Mouse (Mus musculus): ENCODE data around the gene Bcl3. TPM values are rescaled to one million over a fixed set of nuclear protein-coding genes. Genes with fewer than 3 reads are reported as not detected.
"Not testable (repeated sequence)": the region's sequence is repeated elsewhere in the genome, so short reads cannot be mapped to it uniquely, and the experiment has no call there.

Gene Bcl3
- polyA plus RNA-seq, 1 experiment from 2014 or later: 0.60 TPM

GRCm38 (mm10) chr7:19792701-19793630 lies 29.6 kb downstream of the Bcl3 start:
- no peak for ATAC-seq (ENCODE audit: low FRiP score)
- H3K9me3 ChIP-seq: no peaks in the 10 kb centered on the region
- no peaks in the 10 kb centered on the region for H3K36me3 ChIP-seq
- H3K4me3 ChIP-seq: no peak overlapping the region
- peaks cover 8% of the 10 kb centered on the region for H3K4me1 ChIP-seq (replicated peaks)
- 89% methylated on average over 19 of the region's 19 CpGs for WGBS
- peaks cover 57% of the 10 kb centered on the region for H3K27me3 ChIP-seq
- no peak overlapping the region for H3K9ac ChIP-seq
- no peak overlapping the region for H3K4me2 ChIP-seq
- no peak overlapping the region for H3K27ac ChIP-seq

- not testable (repeated sequence) for H3K4me3 ChIP-seq; H3K9me3 ChIP-seq; H3K9ac ChIP-seq; H3K36me3 ChIP-seq; ATAC-seq (ENCODE audit: low FRiP score); H3K27ac ChIP-seq; H3K4me2 ChIP-seq; H3K4me1 ChIP-seq (replicated peaks)
- WGBS: 91% methylated on average over 2 of the region's 2 CpGs
- peaks cover 44% of the 10 kb centered on the region for H3K27me3 ChIP-seq
Observed at GRCm38 (mm10) chr7:19791504-19791903, 31.1 kb downstream of the Bcl3 start.

GRCm38 (mm10) chr7:19789904-19790347 lies 32.6 kb downstream of the Bcl3 start:
- ATAC-seq (ENCODE audit: low FRiP score): peak; percentile 60; the same call in 1 of the 2 replicates
- Histone ChIP-seq H3K9me3 (no peaks in the 10 kb centered on the region), H3K4me1 (replicated peaks) (peaks cover 4% of the 10 kb centered on the region), H3K4me3 (peak overlapping the region; percentile 32), H3K4me2 (peak overlapping the region; percentile 55), H3K36me3 (no peaks in the 10 kb centered on the region), H3K9ac (peak overlapping the region; percentile 51; the same call in 1 of the 2 replicates), H3K27ac (no peak overlapping the region), H3K27me3 (peaks cover 30% of the 10 kb centered on the region)
- WGBS: 1% methylated on average over 19 of the region's 19 CpGs

- H3K4me3 ChIP-seq: no peak overlapping the region
- H3K27me3 ChIP-seq: peaks cover 7% of the 10 kb centered on the region
- H3K27ac ChIP-seq: no peak overlapping the region
- no peak overlapping the region for H3K9ac ChIP-seq
- no peak overlapping the region for H3K4me2 ChIP-seq
- ATAC-seq (ENCODE audit: low FRiP score): no peak
- peaks cover 4% of the 10 kb centered on the region for H3K4me1 ChIP-seq (replicated peaks)
- H3K36me3 ChIP-seq: no peaks in the 10 kb centered on the region
- no peaks in the 10 kb centered on the region for H3K9me3 ChIP-seq
- 39% methylated on average over 12 of the region's 12 CpGs for WGBS
Observed at GRCm38 (mm10) chr7:19785874-19786458, 36.6 kb downstream of the Bcl3 start.

GRCm38 (mm10) chr7:19784764-19785535 lies 37.6 kb downstream of the Bcl3 start:
- no peak overlapping the region for H3K4me2 ChIP-seq
- 0 out of 2 replicates have a peak, but pooled peaks have one; percentile 26 for ATAC-seq (ENCODE audit: low FRiP score)

GRCm38 (mm10) chr7:19783630-19784029 lies 38.9 kb downstream of the Bcl3 start:
- Histone ChIP-seq H3K27ac (no peak overlapping the region), H3K36me3 (no peaks in the 10 kb centered on the region), H3K9me3 (no peaks in the 10 kb centered on the region), H3K27me3 (no peaks in the 10 kb centered on the region), H3K9ac (no peak overlapping the region), H3K4me1 (replicated peaks) (no peaks in the 10 kb centered on the region), H3K4me3 (no peak overlapping the region), H3K4me2 (no peak overlapping the region)
- 81% methylated on average over 8 of the region's 8 CpGs for WGBS
- ATAC-seq (ENCODE audit: low FRiP score): no peak

More at GRCm38 (mm10) chr7:19784764-19785535, 37.6 kb downstream of the Bcl3 start:
- H3K27me3 ChIP-seq: no peaks in the 10 kb centered on the region; the same call in 1 of the 2 replicates
- no peaks in the 10 kb centered on the region for H3K36me3 ChIP-seq
- H3K9ac ChIP-seq: no peak overlapping the region
- H3K27ac ChIP-seq: no peak overlapping the region
- H3K4me1 ChIP-seq (replicated peaks): peaks cover 3% of the 10 kb centered on the region
- WGBS: 41% methylated on average over 11 of the region's 11 CpGs
- no peaks in the 10 kb centered on the region for H3K9me3 ChIP-seq
- H3K4me3 ChIP-seq: no peak overlapping the region

GRCm38 (mm10) chr7:19782645-19783044 lies 39.9 kb downstream of the Bcl3 start:
- Histone ChIP-seq H3K36me3 (no peaks in the 10 kb centered on the region), H3K4me2 (no peak overlapping the region), H3K9me3 (no peaks in the 10 kb centered on the region), H3K9ac (no peak overlapping the region), H3K27ac (no peak overlapping the region), H3K27me3 (no peaks in the 10 kb centered on the region), H3K4me1 (replicated peaks) (no peaks in the 10 kb centered on the region), H3K4me3 (no peak overlapping the region)
- ATAC-seq (ENCODE audit: low FRiP score): no peak
- WGBS: 94% methylated on average over 4 of the region's 4 CpGs

- ATAC-seq (ENCODE audit: low FRiP score): no peak
- H3K9ac ChIP-seq: no peak overlapping the region
- H3K4me3 ChIP-seq: no peak overlapping the region
- 0 out of 2 replicates have a peak, but pooled peaks cover 5% of the 10 kb centered on the region for H3K27me3 ChIP-seq
- WGBS: 90% methylated on average over 7 of the region's 7 CpGs
- H3K9me3 ChIP-seq: no peaks in the 10 kb centered on the region
- no peaks in the 10 kb centered on the region for H3K36me3 ChIP-seq
- no peak overlapping the region for H3K4me2 ChIP-seq
- no peaks in the 10 kb centered on the region for H3K4me1 ChIP-seq (replicated peaks)
- no peak overlapping the region for H3K27ac ChIP-seq
Observed at GRCm38 (mm10) chr7:19781741-19782140, 40.8 kb downstream of the Bcl3 start.

- no peak overlapping the region for H3K4me2 ChIP-seq
- H3K4me1 ChIP-seq (replicated peaks): no peaks in the 10 kb centered on the region
- H3K9me3 ChIP-seq: no peaks in the 10 kb centered on the region
- H3K36me3 ChIP-seq: no peaks in the 10 kb centered on the region
- H3K9ac ChIP-seq: no peak overlapping the region
- H3K27ac ChIP-seq: no peak overlapping the region
- ATAC-seq (ENCODE audit: low FRiP score): no peak
- 0 out of 2 replicates have a peak, but pooled peaks cover 5% of the 10 kb centered on the region for H3K27me3 ChIP-seq
- H3K4me3 ChIP-seq: no peak overlapping the region
- WGBS: 83% methylated on average over 4 of the region's 4 CpGs
Observed at GRCm38 (mm10) chr7:19779903-19780302, 42.7 kb downstream of the Bcl3 start.

- Histone ChIP-seq H3K9ac (no peak overlapping the region), H3K9me3 (no peaks in the 10 kb centered on the region), H3K4me1 (replicated peaks) (no peaks in the 10 kb centered on the region), H3K36me3 (no peaks in the 10 kb centered on the region), H3K4me3 (no peak overlapping the region), H3K4me2 (no peak overlapping the region), H3K27ac (no peak overlapping the region), H3K27me3 (0 out of 2 replicates have a peak, but pooled peaks cover 5% of the 10 kb centered on the region)
- WGBS: 85% methylated on average over 8 of the region's 8 CpGs
- ATAC-seq (ENCODE audit: low FRiP score): no peak
Observed at GRCm38 (mm10) chr7:19778645-19779044, 43.9 kb downstream of the Bcl3 start.

GRCm38 (mm10) chr7:19777049-19777723 lies 45.4 kb downstream of the Bcl3 start:
- Histone ChIP-seq H3K27me3 (0 out of 2 replicates have a peak, but pooled peaks cover 5% of the 10 kb centered on the region), H3K4me2 (no peak overlapping the region), H3K27ac (no peak overlapping the region), H3K36me3 (no peaks in the 10 kb centered on the region), H3K4me1 (replicated peaks) (no peaks in the 10 kb centered on the region), H3K4me3 (no peak overlapping the region), H3K9ac (no peak overlapping the region), H3K9me3 (no peaks in the 10 kb centered on the region)
- WGBS: 88% methylated on average over 11 of the region's 11 CpGs
- no peak for ATAC-seq (ENCODE audit: low FRiP score)
